Mouse (Mus musculus) CD8-positive naive resting alpha-beta T cell, adult 57 days (primary cell): ENCODE data around the gene Slc7a6os. TPM values are rescaled to one million over a fixed set of nuclear protein-coding genes. Genes with fewer than 3 reads are reported as not detected.

Source experiments
- total RNA-seq: library from RNA; stranded (reverse); gene quantifications from one replicate; pipeline ENCODE4 v1.2.4, GENCODE M21; 2023

The Slc7a6os gene
- 58.4 TPM for total RNA-seq

GRCm38 (mm10) chr8:106210821-106211345, at the start of gene Slc7a6os, which contains the start of gene Prmt7:
Slc7a6os (minus strand) TSS chr8:106210935.
Prmt7 (plus strand) TSS chr8:106210936.

GRCm38 (mm10) chr8:106168356-106169016, 42.2 kb downstream of the Slc7a6os start, which contains the start of gene Slc7a6:
Slc7a6 (plus strand) TSS chr8:106168857.

Other genes starting within 250 kb of the Slc7a6os start
- 17.1 TPM for gene Slc12a4, start 244.8 kb downstream of the Slc7a6os start, total RNA-seq
- not detected for gene Dpep3, start 231.5 kb downstream of the Slc7a6os start, total RNA-seq
- 17.1 TPM for gene Dus2, start 219.6 kb downstream of the Slc7a6os start, total RNA-seq
- not detected for gene Dpep2nb, start 205.0 kb downstream of the Slc7a6os start, total RNA-seq
- 6.6 TPM for gene Ddx28, start 199.1 kb downstream of the Slc7a6os start, total RNA-seq
- 184 TPM for gene Nfatc3, start 152.1 kb downstream of the Slc7a6os start, total RNA-seq
- gene Esrp2, start 74.0 kb downstream of the Slc7a6os start, total RNA-seq: 0.67 TPM
- gene Pla2g15, start 60.5 kb downstream of the Slc7a6os start, total RNA-seq: 3.2 TPM
- 37.9 TPM for gene Slc7a6, start 42.1 kb downstream of the Slc7a6os start, total RNA-seq
- 34.3 TPM for gene Prmt7, start within 50 bp of the Slc7a6os start, total RNA-seq
- gene Smpd3, start 127.1 kb upstream of the Slc7a6os start, total RNA-seq: 0.58 TPM
- gene Zfp90, start 204.4 kb upstream of the Slc7a6os start, total RNA-seq: 6.2 TPM